Mouse (Mus musculus) adrenal gland, adult 2 months (tissue): ENCODE measurements around the gene Cxcl12. TPM values are rescaled to one million over a fixed set of nuclear protein-coding genes. Genes with fewer than 3 reads are reported as not detected.
A peak's percentile ranks its signal among the peaks of the same experiment; 100 is the strongest.

Experiments used
- DNase-seq: peaks from one replicate; pipeline ENCODE4 v3.0.0; 2021
- long read RNA-seq: library from polyadenylated mRNA; stranded (forward); transcript quantifications from one replicate; pipeline ENCODE4 v2.0.0, GENCODE M21; 2021
- polyA plus RNA-seq: library from polyadenylated mRNA; depleted of rRNA; stranded (reverse); fragments of >200 nt; gene quantifications from 2 replicates; pipeline ENCODE4 v1.2.3, GENCODE M21; 2012; rRNA removed
- total RNA-seq, 2 experiments: library from RNA; stranded (reverse); gene quantifications; 2 replicates each; pipeline ENCODE4 v1.2.3; 2021

Cxcl12 gene
- total RNA-seq = 10 to 100 TPM; 51.9 to 67.4 TPM
- polyA plus RNA-seq = 141 and 151 TPM in 2 replicates
- long read RNA-seq, transcript Cxcl12-202 (3 exons, 1,878 nt) = major isoform, 36 of 46 reads
- long read RNA-seq, transcript Cxcl12-203 (4 exons, 3,132 nt) = minor isoform, 9 of 46 reads
- long read RNA-seq, partial matches to known transcripts = 0 of 46 reads
- long read RNA-seq, other reads (novel, unspliced or antisense) = 1 of 46 reads

DNA sequence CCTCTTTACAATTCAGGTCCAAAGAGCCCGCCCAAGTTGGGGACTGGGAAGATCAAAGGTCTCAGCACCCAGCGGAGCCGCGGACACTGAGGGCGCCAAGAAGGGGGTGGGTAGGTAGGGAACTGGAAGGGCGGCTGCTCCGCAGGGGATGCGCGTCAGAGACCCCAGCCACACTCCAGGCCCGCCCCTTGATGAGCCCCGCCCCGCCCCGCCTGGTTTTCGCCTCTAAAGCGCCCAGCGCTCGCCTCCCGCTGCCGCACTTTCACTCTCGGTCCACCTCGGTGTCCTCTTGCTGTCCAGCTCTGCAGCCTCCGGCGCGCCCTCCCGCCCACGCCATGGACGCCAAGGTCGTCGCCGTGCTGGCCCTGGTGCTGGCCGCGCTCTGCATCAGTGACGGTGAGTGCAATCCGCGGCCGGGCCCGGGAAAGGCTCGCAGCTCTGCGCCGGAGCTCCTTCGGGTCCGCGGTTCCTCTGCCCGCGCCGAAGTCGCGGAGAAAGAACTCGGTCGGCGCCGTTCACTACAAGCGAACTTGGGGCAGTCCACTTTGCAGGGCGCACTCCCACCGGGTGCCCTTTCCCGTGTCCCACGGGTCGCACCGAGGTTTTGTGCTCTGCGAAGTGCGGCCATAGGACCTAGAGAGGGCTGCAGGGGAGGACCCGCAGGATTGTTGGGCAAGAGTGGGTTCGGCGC is at the start of gene Cxcl12:
Cxcl12 (plus strand) TSS at position 215 of the 691 bp plus-strand sequence.
- DNase-seq = peak; percentile 88

DNA sequence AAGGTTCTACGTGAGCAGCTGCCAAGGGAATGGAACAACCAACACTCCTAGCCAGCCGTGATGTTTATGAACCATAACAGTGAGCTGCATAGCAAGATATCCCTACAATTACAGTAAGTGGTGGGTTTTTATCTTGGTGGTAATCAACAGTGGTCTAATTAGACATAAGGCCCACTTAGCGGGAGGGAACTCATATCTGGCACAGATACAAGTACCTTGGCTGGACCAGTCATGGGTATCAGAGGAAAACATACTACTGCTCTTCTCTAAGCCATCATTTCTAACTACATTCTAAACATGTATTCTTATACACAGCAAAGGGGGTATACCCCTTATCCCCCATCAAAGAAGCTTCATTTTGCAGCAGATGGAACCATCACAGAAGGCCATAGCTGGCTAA is 46.3 kb upstream of the Cxcl12 start:
- DNase-seq = no peak

DNA sequence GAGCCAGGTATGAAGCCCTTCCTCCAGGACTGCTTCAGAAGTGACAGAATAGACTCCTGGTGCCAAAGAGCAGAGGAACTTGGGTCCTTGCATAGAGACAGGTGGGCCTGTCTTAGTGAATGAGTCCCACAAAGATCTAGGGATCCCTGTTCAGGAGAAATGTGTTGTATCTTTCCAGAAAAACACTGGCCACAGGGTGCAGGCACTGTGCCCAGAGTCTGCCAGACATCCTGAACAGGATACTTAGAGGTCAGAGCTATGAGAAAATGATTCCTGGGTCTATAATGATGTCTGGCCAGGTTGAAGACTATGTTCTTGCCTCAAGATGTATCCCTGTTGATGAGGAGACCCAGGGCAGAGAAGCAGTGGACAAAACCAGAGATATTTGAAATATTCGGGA is 42.0 kb upstream of the Cxcl12 start:
- DNase-seq = no peak

DNA sequence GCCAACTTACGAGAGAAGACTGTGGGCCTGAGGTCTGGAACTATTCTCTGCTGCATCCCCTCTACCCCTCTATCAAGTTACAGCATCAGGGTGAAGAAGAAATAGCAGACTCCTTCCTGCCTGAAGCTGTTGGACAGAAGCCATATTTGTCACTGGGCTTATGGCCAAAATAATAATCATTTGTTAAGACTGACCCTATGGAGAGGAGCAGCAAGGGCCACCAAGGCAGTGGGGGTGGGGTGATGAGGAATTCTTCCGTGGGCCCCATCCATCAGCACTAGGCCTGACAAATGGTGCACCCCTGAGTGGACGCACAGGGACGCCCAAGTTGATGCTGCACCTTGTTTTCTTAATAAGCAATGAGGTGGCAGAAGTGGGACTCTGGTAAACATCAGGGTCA is 38.9 kb upstream of the Cxcl12 start:
- no peak for DNase-seq

DNA sequence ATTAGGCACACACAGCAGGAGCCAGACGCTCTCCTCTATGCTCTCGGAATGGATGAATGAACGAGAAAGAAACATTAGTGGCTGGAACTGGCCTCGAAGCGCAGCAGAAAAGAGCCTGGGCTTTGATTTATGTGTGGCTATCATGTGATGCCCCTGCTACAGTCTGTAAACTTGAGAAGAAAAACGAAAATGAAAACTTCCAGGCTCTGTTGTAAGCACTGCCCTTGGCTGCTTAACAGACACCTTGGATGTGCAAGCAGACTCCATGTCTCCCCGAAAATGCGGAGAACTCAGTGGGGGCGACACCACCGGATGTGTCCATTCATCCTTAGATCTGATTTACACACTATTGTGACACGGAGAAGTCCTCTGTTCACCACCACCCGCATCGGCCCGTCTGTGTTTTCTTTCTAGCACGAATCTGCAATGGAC is 37.6 kb upstream of the Cxcl12 start:
- DNase-seq = peak; percentile 18

DNA sequence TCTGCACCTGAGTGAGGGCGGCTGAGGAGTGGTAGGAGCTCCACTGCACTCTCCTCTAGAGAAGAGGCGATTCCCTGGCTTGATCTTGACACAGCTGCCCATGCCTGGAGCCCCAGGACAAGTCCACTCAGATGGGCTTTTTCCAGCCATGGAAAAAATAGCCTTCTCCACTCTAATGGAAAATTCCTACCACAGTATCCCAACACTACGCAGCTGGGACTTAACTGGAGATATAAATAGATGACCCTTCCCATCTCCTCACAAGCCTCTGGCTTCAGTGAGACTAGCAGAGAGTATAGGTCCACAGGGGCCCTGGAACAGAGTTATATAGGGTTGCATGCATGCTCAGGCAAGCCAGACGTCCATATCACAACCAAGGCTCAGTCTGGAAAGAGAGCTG is 33.8 kb upstream of the Cxcl12 start:
- no peak for DNase-seq

DNA sequence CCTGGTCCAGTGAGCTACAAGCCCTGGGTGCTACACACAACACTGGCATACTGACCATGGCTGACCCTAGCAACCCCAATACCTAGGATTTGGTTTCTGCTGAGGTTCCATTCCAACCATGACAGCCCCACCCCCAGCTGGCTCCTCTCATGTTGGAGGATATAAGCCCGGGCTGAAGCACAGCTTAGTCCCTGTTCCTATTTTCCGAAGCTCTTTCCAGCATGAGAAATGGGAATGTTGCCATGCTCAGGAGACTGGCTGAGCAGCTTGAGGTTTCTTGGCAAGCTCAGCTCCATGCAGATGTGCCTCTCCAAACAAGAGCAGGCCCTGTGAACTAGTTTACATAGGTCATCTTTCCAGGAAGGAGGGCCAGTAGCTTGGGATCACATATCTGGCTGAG is 30.6 kb upstream of the Cxcl12 start:
- DNase-seq = no peak

DNA sequence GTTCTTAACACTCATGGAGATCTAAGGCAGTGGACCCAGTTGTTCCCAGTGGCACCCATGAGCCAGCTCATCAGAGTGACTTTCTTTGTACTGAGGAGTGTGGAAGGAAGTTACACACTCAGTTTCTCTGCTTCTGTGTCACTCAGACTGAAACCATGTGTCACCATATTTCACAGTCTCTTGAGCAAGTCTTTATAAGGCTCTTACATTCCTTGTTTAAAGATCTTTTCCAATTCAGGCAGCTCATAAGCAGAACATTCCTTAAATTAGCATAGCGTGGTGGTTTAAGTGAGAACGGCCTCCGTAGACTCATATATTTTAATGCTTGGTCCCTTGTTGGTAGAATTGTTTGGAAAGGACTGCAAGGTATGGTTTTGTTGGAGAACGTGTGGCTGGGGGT is 27.4 kb upstream of the Cxcl12 start:
- no peak for DNase-seq

DNA sequence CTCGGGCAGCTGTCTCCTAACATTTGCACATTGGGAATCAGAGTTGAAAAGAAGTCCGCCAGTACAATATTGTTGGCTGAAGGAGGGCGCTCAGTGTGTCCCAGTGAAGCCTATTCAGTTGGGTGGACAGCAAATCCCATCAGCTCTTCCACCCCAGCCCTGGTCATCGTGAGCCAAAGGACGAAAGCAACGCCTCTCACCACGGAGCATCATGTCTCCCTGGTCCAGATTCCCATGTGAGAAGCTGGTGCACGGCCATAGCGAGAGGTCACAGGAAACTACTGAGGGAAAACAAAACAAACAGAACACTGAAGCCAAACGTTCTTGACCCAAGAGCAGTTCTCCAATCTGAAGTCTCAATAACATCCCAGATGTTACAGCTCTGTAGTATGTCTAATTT is 21.4 kb upstream of the Cxcl12 start:
- no peak for DNase-seq

DNA sequence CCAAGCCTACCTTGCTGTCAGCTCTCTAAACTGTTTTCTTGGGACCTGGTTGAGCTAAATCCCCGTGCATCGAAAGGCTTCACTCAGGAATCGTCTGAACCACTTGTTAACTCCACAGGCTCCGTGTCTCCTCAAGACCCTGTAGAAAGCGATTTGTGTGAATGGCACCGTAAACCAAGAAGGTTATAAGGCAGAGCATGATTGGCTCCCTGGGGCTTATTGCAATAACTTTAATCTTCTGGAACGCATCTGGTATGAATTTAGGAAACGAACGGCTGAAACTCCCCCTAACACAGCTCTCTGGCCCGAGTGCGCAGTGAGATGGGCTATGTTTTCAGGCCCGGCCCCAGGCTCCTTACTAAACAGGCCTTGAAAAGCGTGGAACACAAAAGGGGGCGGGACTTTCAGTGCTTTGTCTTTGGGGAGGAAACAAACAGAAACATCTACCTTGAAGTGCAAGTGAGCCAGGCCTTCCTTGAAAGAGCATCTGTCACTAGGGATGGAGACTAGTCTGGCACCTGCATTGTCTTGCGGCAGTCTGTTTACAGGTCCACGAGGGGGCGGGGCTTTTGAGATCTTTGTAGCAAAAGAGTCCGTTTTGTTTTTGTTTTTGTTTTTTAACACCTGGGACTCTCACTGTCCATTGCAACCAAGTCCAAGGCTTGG is 16.7 kb upstream of the Cxcl12 start:
- no peak for DNase-seq

DNA sequence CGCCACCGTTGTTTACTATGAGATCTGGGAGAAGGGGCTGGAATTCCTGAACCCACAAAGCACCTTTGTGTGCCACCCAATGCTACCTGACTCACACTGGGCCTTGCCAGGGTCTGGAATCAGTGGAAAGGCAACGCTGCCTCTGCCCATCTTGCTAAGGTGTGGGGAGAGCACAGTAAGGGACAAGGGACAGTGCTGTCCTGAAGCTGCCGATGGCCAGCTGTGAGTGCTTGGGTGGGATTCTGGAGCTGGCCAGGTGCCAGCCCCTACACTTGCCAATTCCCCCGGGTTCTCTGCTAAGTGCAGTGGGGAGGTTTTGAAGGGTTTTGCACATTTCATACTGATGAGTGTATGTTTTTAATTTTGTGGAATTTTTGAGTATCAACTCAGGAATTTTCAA is 15.3 kb upstream of the Cxcl12 start:
- DNase-seq = no peak

DNA sequence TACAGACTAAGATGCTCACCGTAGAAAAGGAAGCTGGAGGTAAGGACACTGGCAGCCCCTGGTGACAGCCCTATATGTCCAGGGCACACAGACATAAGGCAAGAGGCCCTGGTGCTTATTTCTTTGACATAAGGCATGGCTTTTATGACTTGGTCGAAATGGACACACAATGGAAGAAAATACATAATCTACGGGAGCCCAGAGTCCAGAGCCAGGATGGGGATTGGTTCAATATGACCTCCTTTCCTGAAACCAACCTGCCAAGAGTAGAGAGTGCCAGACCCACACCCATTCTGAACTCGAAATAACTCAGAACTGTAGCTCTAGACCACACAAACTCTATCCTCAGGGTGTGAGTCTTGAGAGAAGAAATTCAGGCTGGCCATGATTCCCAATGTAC is 11.5 kb upstream of the Cxcl12 start:
- DNase-seq = no peak

DNA sequence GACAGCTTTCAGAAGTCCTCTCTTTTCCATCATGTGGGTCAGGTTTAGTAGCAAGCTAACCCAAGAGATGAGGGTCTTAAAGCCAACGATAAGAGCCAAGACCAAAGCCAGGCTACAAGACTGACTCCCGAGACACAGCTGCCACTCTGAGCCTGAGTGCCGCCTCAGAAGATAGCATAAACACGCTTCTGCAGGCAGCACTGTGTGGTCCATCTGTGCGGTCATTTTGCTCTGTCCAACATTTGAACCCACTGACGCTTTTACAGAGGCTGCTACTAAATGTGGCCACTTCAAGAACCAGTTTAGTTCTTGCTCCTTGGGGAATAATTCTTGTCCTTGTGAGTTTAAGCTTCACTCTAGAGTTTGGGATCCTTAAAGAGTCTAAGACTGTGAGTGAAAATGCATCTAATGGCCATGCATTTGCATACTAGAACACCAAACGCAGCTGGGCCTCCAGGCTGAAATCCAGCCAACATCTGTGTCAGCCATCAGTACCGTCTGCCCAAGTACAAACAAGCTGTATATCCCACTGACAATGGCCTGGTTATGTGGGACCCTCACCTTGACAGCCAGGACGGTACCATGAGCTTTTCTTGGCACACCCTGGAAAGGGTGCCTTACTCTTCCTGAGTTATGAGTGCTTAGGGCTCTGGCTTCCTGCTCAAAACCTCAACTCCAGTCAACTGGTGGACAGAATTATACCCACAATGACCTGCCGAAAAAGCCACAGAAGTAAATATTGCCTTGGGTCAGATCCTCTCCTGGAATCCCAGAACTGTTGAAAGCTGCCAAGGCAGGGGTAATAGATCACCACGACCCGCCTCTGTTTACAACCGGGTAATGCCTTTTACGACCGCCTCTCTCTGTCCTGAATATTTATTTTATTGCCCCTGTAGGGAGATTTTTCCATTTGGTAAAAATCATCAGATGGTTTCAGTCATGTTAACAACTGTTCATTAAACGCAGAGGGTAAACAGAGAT is 8.3 kb upstream of the Cxcl12 start:
- no peak for DNase-seq

DNA sequence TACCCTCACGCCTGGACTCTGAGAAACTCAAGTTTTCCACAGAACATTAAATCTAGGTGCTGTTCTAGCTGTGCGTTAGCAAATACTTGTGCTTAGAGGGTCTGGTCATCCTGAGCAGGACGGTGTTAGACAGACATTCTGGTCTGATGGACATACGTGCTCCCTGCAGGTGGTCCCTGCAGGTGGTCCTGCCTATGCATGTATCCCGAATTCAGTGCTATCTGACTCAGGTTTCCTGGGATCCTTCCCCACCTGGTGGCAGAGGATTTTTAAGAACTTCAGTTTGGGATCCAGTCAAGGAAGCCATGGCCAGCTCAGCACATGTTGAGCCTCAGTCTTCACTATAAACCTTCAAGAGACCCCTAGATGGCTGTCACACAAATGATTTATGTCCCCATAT is 4.8 kb upstream of the Cxcl12 start:
- DNase-seq = no peak

DNA sequence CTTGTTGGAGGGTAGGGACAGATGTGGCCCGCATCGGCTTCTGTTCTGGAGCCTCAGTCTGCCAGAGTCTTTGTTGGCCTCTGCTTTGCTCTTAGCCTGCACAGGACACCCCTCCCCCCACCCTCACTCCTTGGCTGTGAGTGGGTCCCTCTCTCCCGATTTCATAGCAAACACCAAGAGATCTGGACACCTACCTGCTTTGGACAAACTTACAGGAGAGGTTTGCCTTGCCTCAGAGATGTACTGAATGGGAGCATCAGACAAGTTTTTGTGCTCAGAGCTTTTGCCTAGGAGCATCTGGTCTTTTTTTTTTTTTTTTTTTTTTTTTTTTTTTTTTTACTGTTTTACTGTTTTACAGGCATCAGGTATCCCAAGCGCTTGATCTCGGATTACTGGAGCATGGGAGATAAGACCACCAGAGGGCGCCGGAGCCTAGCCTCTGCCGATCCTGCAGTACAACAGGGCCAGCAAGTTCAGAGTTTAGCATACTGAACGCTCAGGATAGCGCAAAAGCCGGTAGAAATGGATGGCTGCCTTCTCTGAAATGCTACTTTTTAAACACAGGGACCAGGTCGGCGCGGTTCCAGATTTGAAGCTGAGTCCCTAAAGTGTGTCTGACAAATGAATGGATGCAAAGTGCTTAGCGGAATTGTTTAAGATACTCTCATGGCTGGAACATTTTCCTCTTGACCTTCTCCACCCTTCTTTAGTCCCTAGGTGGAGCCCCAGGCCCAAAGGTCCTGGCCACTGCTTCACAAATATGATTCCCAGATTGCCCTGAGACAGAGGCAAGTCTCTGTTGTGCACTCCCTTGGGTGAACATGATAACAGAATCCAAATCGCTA is 1.5 kb upstream of the Cxcl12 start:
- peak; percentile 86 for DNase-seq

DNA sequence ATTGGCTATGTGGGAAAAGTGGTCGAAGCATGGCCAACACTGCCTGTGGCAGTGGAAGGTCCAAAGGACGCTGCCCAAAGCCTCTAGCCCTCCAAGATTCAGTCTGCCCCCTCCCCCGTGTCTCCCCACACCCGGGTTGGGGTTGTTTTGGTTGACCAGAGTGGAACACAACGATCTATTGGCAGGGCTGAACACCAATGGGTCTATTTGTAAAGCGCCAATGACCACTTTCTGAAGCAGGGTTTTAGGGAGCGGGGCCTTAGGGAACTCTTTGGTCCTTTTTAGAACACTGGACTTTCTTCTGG is 957 bp upstream of the Cxcl12 start:
- peak; percentile 10 for DNase-seq

DNA sequence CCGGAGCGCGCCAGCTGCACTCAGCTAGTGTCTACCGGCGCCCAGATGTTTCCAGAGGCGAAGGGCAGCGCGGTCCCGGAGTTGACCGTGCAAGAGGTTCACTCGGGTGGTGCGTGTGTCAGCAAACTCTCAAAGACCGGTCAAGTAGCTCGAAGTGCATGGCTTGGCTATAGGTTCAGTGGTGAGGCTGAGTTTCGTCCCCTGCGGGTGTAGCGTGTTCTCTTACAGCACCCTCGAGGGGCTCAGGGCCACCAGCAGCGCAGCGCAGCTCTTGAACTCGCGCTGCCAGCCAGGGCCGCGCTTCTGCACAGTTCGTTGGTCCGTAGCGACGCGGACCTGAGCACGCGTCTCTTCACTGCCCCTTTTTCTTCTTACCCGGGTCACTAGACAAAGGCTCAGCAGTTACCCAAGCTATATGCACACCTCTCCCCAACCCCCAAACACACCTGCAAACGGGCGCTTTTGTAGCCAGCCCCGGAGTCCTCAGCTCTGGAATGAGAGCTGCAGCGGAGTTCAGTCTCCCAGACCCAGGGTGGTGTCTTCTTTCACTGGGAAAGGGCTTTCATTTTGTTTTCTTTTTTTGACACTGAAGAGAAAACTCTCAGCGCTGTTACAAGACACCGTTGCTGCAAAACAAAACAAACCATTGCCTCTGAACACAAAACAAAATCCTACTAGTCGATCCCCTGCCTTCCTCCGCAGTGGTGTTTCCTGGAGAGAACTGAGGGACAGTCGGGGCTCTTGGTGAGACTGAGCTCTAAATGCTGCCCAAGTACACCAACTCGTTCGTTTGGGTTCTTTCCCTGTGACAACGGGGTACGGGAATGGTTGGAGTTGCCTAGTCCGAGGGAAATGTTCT is 945 bp downstream of the Cxcl12 start:
- DNase-seq = peak; percentile 24

DNA sequence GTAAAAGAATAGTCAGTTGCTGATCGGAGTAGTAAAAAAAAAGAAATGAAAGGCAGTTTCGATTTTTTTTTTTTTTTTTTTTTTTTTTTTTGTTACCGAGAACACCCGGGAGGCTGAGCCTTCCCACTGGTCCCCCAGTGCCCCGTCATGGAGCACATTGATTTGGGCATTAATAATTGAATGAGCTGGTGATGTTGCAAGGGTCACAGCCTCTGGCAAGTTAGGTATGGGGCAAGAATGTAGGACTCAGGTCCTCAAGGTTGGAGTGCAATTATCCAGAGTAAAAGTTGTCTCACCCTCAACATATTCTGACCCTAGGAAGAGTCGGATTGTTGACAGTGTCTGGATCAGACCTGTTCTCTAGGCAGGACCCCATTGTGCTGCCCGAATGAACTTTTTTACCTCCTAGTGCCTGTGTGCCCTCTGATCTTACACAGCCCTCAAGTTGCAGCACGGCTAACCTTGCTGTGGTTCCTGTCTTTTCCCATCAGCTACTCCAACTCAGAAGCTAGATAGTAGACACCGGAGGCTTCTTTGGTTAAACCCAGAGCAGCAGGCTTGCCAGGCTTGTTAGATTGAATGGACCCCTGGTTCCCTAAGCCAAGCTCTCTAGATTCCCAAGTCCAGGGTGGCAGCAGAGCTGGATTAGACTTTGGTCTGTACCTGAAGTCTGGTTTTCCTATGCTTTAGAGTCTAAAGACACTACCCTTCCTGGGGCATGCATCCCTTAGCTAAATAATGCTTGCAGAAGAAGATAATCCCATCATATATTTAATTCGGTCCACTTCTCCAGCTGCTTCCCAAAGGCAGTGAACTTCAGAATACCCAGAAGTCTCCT is 1.8 kb downstream of the Cxcl12 start:
- DNase-seq = peak; percentile 20

DNA sequence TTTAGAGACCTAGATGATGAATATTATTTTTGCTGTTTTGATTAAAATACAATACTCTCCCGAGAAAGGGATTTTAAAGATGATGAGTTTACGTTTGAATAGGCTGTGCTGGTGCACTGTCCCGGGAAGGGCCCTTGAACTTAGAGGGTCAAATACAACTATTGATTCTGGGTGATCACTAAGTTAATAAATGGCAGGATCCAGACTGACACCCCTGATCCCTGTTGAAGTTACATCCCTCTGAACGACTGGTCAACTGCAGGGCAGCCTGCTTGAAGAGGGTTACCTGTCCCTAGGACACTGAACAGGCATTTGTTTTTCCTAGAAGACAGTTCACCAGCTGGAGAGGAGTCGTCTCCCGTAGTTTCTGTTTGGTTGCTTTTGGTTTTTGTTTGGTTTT is 4.0 kb downstream of the Cxcl12 start:
- DNase-seq = no peak

DNA sequence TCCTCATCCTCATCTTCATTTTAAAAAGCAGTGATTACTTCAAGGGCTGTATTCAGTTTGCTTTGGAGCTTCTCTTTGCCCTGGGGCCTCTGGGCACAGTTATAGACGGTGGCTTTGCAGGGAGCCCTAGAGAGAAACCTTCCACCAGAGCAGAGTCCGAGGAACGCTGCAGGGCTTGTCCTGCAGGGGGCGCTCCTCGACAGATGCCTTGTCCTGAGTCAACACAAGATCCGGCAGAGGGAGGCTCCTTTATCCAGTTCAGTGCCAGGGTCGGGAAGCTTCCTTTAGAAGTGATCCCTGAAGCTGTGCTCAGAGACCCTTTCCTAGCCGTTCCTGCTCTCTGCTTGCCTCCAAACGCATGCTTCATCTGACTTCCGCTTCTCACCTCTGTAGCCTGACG is 5.5 kb downstream of the Cxcl12 start:
- DNase-seq = peak; percentile 77
